Mouse (Mus musculus): Measurements from ENCODE around the gene Dnah6.

Dnah6 gene

GRCm38 (mm10) chr6:73018725-73019280 lies 202.6 kb downstream of the Dnah6 start:
- no peak for DNase-seq

DNA sequence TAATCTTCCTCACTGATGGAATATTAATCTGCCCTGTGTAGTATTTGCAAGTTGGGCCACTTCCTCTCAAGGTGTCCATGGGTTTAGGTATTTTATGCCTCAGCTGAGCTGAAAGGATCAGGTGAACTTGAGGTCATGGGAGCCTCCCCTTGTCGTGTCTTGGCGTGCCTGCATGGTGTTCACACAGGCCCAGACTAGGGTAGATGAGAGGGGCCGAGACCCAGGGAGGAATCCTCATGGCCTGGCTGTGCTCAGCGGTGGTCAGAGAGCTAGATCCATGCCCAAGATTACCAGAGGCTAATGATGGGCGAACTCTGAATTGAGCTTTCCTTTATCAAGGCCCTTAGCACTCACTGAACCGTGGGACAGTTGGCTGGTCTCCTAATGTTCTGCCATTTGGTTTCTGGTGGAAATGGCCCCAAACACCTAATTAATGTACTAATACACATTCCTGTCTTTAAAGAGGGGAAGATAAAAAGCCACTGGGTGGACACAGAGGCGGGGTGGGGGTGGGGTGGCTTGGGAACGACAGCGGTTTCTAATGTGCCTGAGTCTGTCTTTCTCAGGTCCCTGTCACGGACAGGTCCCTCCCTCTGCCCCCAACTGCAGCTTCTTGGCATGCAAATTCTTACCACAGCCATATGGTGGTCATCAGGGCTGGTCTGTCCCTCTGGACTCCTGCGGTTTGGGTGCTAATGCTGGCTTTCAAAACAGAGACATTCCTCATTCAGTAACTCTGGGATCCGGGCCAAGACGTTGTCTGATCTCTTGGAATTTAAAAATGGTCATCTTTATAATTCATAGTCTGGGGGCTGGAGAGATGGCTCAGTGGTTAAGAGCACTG lies 206.9 kb downstream of the Dnah6 start:
- DNase-seq = no peak

GRCm38 (mm10) chr6:73012931-73013330 lies 208.5 kb downstream of the Dnah6 start:
- DNase-seq = no peak

DNA sequence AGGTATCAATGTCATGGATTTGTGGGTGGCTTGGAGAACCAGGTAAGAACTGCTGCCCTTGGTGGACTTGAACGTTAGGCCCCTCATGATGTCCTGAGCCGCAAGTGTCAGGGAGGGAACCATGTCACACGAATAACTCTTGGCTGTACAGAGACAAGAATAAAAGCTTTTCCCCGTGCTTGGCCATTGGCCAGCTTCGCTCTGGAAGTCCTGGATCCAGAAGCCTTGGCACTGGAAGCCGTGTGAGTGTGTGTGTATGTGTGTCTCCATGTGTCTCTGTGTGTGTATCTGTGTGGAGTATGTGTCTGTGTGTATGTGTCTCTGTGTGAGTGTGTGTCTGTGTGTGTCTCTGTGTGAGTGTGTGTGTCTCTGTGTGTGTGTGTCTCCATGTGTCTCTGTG lies 209.6 kb downstream of the Dnah6 start:
- no peak for DNase-seq

DNA sequence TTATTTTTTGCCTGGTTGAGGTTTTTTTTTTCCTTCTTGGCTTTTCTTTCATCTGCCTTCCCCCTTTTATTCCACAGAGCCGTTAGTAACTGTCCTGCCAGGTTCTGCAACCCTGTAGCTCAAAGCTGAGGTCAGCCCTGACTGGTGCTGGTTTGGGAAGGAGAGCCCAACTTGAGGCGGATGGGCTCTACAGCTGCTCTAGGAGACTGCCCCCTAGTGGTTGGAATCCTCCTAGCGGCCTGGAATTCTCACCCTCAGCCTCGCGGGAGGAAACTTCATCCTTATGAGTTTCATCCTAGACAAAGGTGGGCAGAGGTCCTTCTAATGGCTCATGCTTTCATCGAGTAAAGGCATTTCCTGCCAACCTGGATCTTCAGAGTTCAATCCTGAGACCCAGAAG lies 211.4 kb downstream of the Dnah6 start:
- DNase-seq = peak; percentile 31

DNA sequence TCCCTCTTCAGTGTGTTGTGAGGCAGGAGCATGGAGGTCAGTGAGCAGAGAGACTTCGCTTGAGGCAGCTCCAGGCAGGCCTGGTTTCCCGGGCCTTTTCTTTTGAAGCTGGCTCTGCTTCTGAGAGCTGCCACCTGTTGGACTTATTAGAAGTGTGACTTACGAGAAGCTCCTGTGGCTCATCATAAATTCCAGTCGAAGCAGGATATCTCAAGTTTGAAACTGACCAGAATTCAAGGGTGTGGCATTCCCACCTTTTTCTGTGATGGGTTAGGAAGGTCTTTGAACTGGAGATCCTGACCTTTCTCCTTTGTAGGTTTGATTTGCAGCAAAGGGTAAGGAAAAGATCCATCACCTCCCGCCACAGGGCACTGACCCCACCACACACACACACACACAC lies 217.8 kb downstream of the Dnah6 start:
- no peak for DNase-seq

DNA sequence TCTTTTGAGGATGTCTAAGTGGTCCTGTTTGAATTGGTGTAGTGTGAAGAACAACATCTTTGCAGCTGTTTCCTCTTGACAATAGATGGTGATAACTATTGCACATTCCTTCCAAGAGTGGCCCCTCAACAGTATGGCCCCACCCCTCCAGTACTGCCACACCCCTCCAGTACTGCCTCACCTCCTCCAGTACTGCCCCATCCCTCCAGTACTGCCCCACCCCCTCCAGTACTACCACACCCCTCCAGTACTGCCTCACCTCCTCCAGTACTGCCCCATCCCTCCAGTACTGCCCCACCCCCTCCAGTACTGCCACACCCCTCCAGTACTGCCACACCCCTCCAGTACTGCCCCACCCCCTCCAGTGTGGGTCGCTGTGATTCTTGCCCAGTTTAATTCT lies 219.1 kb downstream of the Dnah6 start:
- DNase-seq = no peak

- DNase-seq = no peak
These were observed 222.6 kb downstream of the Dnah6 start for GRCm38 (mm10) chr6:72998809-72999208.

GRCm38 (mm10) chr6:72993688-72994082 lies 227.8 kb downstream of the Dnah6 start:
- DNase-seq = no peak

DNA sequence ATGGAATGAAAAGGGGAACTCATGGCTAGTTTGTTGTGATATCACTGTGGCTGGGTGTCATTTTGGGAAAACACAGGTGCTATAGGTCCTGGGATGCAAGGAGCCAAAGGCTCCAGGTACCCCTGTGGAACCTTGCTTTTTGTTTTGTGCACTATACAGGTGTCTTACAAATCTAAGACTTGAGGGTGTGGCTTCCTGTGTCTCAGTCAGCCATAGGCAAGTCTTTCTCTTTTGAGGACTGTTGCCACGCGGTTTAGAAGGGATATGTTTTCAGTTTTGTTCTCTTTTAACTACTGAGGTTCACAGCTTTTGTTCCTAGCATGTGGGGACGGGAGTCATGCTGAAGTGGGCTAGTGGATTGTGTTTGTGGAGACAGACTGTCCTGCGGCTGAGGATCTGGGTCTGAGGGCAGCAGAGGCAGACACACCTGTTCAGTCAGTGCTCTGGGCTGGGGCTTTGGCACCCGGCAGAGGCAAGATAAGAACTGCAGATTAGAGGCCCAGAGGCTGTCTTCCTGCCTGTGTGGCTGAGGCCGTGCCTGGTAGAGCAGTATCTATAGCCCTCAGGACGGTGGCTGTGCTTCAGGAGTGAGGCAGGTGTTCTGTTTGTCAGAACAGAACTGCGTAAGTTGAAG lies 228.3 kb downstream of the Dnah6 start:
- DNase-seq = no peak

- DNase-seq = no peak
These were observed 231.2 kb downstream of the Dnah6 start for GRCm38 (mm10) chr6:72990206-72990605.

GRCm38 (mm10) chr6:72989028-72989736 lies 232.3 kb downstream of the Dnah6 start:
- DNase-seq = peak; percentile 43

- no peak for DNase-seq
These were observed 238.9 kb downstream of the Dnah6 start for GRCm38 (mm10) chr6:72982506-72982905.

- no peak for DNase-seq
These were observed 239.6 kb downstream of the Dnah6 start for GRCm38 (mm10) chr6:72981851-72982250.

GRCm38 (mm10) chr6:72981124-72981651 lies 240.3 kb downstream of the Dnah6 start:
- DNase-seq = no peak

DNA sequence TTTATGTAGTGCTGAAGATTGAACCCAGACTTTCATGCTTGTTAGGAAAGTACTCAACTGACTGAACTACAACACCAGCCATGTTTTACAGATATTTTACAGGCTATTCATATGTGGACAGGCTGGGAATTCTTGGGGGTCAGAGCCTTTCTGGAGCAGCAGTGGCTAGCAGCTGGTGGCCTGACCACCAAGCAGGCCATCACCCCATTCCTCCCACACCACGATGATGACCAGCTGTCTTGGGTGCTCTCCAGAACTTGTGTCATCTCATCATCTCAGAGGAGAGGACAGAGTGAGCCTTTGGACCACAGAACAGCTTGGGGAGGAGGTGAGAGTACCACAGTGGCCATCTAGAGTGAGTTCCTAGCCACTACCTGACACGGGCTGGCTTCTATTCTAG lies 244.6 kb downstream of the Dnah6 start:
- no peak for DNase-seq

GRCm38 (mm10) chr6:72971074-72971473 lies 250.4 kb downstream of the Dnah6 start:
- no peak for DNase-seq

DNA sequence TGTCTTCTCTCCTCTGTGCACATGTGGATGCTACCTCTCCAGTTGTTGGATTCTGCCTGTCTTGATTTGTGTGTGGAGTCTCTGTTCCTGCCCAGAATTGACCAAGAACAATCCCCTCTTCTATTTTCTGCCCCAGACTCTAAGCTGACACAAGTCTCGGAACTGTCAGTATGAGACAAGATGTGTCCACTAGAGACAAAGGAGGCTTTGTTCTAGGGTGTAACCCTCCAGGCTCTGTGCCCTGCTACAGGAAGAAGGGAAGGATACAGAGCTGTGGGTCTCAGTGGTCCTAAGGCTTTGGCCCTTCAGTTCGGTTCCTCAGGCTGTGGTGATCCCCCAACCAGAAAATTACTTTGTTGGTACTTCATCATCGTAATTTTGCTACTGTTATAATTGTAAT lies 251.7 kb downstream of the Dnah6 start:
- DNase-seq = no peak
